Mouse (Mus musculus): ENCODE measurements around the gene Drg1.

Gene Drg1

DNA sequence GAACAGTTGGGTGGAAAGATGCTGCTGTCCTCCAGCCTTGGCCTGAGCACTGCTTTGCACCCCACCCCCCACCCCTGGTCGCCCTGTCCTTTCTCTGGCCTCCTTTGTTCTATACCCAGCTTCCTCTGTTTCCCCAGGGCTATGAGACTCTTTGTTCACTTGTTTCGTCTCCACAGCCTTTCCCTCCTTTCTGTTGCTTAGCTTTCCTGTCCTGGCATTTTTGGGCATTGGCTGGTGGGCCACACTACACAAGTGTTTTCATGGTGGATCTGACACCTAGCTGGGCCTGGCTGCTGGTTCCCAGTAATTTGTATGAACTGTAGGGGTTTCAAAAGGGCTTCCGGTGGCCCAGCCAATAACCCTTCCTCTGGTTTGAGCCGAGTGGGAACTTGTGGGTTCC, 27.1 kb upstream of the Drg1 start:
- POLR2A ChIA-PET = interaction anchor here (0.5 to 26.9 kb wide), 65 partner anchors 8 to 1680 kb away, joined by 3 to 556 read pairs (median 5); partner anchors contain the start of genes Drg1 (in 4 of the 4), Eif4enif1 (in 2 of the 4), Morc2a (in 2 of the 4) and Pik3ip1 (in 2 of the 4)
- CTCF ChIA-PET = interaction anchor here (0.5 to 3.6 kb wide), 14 partner anchors 10 to 160 kb away, joined by 3 to 14 read pairs (median 4); partner anchors contain the start of gene Drg1 (in 1 of the 4)

GRCm38 (mm10) chr11:3292711-3293249, 26.6 kb upstream of the Drg1 start:
- CTCF ChIA-PET = interaction anchor here (0.5 to 3.6 kb wide), 16 partner anchors 10 to 161 kb away, joined by 3 to 14 read pairs (median 4); partner anchors contain the start of gene Drg1 (in 1 of the 4)
- POLR2A ChIA-PET = interaction anchor here (0.6 to 26.9 kb wide), 79 partner anchors 9 to 1681 kb away, joined by 3 to 556 read pairs (median 5); partner anchors contain the start of genes Drg1 (in 4 of the 4), Morc2a (in 3 of the 4), Eif4enif1 (in 2 of the 4) and Pik3ip1 (in 2 of the 4)

- POLR2A ChIA-PET = interaction anchor here (0.6 to 26.9 kb wide), 61 partner anchors 9 to 357 kb away, joined by 3 to 556 read pairs (median 8); partner anchors contain the start of genes Drg1 (in 4 of the 4), Morc2a (in 3 of the 4), Eif4enif1 (in 1 of the 4) and Pik3ip1 (in 1 of the 4)
- CTCF ChIA-PET = interaction anchor here in 2 of 4 experiments (0.9 to 3.6 kb wide), 8 partner anchors 22 to 61 kb away, joined by 3 to 14 read pairs (median 4); partner anchors contain the start of gene Drg1 (in 1 of the 2)
These were observed 25.8 kb upstream of the Drg1 start for GRCm38 (mm10) chr11:3292062-3292421.

- ChIA-PET CTCF (interaction anchor here in 2 of 4 experiments (0.5 to 3.6 kb wide), 11 partner anchors 11 to 167 kb away, joined by 3 to 14 read pairs (median 5); partner anchors contain the start of gene Drg1 (in 2 of the 2)), POLR2A (interaction anchor here (0.6 to 26.9 kb wide), 52 partner anchors 10 to 357 kb away, joined by 3 to 556 read pairs (median 8); partner anchors contain the start of genes Drg1 (in 4 of the 4), Eif4enif1 (in 2 of the 4), Morc2a (in 2 of the 4) and Pik3ip1 (in 1 of the 4))
These were observed 25.3 kb upstream of the Drg1 start for GRCm38 (mm10) chr11:3291311-3292061.

DNA sequence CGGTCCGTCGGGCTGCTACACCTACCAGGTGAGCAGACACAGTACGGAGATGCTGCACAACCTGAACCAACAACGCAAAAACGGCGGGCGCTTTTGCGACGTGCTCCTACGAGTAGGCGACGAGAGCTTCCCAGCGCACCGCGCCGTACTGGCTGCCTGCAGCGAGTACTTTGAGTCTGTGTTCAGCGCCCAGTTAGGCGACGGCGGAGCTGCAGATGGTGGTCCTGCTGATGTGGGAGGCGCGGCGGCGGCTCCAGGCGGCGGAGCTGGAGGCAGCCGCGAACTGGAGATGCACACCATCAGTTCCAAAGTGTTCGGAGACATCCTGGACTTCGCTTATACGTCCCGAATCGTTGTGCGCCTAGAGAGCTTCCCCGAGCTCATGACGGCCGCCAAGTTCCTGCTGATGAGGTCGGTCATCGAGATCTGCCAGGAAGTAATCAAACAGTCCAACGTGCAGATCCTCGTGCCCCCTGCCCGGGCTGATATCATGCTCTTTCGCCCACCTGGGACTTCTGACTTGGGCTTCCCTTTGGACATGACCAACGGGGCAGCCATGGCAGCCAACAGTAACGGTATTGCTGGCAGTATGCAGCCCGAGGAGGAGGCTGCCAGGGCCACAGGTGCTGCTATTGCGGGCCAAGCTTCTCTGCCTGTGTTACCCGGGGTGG, 24.6 kb upstream of the Drg1 start:
- POLR2A ChIA-PET = interaction anchor here (0.7 to 26.9 kb wide), 35 partner anchors 11 to 358 kb away, joined by 3 to 556 read pairs (median 9); partner anchors contain the start of genes Drg1 (in 4 of the 4), Morc2a (in 2 of the 4), Rnf185 (in 2 of the 4) and Eif4enif1 (in 1 of the 4)
- CTCF ChIA-PET = interaction anchor here in 2 of 4 experiments (0.5 to 3.6 kb wide), 12 partner anchors 12 to 166 kb away, joined by 3 to 14 read pairs (median 3); partner anchors contain the start of gene Drg1 (in 1 of the 2)

DNA sequence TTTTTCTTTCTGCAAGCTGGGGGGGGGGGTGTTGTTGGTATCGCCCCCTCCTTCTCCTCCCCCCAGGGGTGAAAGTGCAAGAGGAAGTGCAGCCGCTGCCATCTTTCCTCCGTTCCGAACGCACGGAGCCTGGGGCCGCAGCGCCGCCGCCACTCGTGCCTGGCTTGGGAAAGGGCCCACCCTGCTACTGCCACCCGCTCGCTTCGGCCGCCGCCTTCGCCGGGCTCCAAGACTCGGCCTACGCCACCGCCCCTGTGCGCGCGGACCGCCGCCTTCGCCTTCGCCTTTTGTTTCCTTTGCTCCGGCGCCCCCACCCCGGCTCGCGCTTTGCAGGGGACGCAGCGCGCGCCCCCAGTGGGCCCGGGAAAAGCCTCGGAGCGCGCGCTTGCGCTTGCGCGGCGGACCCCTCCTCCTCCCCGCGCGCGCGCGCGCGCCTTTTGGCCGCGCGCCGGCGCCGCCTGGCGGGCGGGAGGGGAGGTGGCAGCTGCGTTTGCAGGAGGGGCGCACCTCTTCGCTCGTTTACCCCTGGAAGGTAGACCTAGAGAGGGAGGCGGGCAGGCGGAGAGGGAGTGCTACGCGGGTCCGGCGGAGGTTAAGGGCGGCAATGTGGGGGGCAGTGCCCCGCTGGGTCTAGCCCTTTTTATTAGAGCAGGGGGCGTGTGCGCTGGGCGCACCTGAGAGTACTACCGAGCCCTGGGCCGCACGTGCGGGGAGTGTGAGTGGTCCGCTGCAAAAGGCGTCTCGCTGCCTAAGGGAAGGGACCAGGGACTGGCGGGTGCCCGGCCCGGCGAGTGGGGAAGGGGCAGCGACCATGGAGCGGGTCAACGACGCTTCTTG, 23.8 kb upstream of the Drg1 start:
- CTCF ChIA-PET = interaction anchor here in 3 of 4 experiments (0.6 to 3.6 kb wide), 21 partner anchors 11 to 166 kb away, joined by 3 to 18 read pairs (median 4); partner anchors contain the start of gene Drg1 (in 2 of the 3)
- POLR2A ChIA-PET = interaction anchor here (0.6 to 26.9 kb wide), 75 partner anchors 11 to 674 kb away, joined by 3 to 556 read pairs (median 5); partner anchors contain the start of genes Drg1 (in 4 of the 4), Rnf185 (in 3 of the 4), Sfi1 (in 3 of the 4) and Eif4enif1 (in 2 of the 4)

GRCm38 (mm10) chr11:3289302-3289802, 23.1 kb upstream of the Drg1 start:
- POLR2A ChIA-PET = interaction anchor here (0.6 to 26.9 kb wide), 73 partner anchors 10 to 1800 kb away, joined by 3 to 556 read pairs (median 5); partner anchors contain the start of genes Drg1 (in 4 of the 4), Rnf185 (in 3 of the 4), Sfi1 (in 3 of the 4) and Eif4enif1 (in 2 of the 4)
- CTCF ChIA-PET = interaction anchor here in 3 of 4 experiments (0.5 to 2.2 kb wide), 18 partner anchors 20 to 165 kb away, joined by 3 to 18 read pairs (median 4); partner anchors contain the start of gene Drg1 (in 2 of the 3)

DNA sequence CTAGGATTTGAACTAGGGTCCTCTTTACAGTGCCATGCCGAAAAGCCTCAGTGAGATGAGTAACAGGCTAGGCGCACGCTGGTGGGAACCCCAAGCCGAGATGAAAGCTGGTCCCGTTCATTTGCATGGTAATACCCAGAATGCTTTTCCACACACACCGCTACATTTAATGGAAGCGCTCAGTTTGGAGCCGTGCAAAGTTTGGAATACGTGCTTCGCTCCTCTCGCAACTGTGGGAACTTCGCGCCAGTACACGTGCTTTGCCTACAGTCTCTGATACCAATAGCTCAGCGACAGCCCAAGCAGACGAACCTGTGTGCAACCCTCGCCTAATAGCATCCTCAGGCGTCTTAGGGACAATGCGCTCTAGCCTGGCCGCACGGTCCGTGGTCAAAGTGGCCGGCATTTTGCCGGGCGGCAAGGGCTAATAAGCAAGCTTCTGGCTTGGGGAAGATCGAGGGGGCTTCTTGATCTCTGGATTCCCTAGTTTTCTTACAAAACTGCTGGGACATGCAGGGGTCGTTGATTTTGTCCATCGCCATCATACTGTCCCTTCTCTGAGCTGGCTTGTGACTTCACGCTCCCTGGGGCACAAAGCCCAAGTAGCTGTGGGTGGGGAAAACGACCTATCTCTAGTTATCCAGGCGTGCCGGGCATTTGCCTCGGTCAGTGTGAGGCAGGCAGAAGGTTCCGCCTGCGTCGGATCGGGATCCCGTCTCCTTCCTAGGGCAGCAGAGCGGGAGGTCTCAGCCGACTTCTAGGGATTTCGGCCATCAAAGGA, 22.5 kb upstream of the Drg1 start, which contains the start of gene Patz1:
Gene Patz1, plus strand, starts transcription at position 354 of the 781 bp plus-strand sequence.
- ChIA-PET POLR2A (interaction anchor here (0.6 to 26.9 kb wide), 64 partner anchors 10 to 1800 kb away, joined by 3 to 556 read pairs (median 5); partner anchors contain the start of genes Drg1 (in 4 of the 4), Sfi1 (in 3 of the 4), Eif4enif1 (in 2 of the 4) and Morc2a (in 2 of the 4)), CTCF (interaction anchor here (0.5 to 1.9 kb wide), 13 partner anchors 19 to 584 kb away, joined by 3 to 13 read pairs (median 4); partner anchors contain the start of gene Drg1 (in 1 of the 4))

DNA sequence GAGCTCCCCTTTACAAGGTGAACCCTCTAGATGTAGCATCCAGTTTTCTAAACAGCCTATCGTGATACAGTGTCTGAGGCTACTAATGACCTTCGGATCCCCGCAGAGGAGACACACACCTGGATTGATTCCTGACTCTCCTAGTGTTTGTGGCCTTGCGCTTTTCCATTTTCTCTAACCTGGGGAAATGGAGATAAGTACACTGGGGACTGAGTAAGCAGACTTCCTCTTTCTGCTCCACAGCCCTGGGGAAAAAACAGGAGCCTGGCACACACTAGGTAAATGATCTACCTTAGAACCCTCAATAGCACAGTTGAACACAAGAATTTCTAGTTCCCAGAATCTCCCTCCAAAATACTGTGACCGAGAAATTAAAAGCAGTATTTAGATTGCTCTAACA, 21.7 kb upstream of the Drg1 start:
- POLR2A ChIA-PET = interaction anchor here (0.7 to 26.9 kb wide), 29 partner anchors 9 to 361 kb away, joined by 3 to 556 read pairs (median 8); partner anchors contain the start of genes Drg1 (in 4 of the 4), Sfi1 (in 2 of the 4), Eif4enif1 (in 1 of the 4) and Morc2a (in 1 of the 4)

DNA sequence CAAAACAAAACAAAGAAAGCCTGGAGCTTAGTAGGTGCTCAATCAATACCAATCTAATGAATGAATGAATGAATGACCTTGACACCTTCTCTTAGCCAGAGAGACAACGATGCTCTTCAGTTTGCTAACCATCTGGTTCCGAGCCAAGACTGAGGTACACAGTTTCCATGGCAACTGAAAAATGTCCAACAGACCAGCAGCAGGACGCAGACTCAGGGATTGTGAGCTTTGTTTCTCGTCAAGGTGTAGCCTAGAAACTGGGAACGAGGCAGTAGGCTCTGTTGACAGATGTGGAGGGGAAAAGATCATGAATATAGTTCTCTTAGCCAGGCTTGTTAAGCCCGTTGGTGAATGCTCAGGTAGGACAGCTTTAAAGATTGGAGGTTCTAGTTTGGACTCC, 20.9 kb upstream of the Drg1 start:
- ChIA-PET CTCF (interaction anchor here in 3 of 4 experiments (0.6 to 1.0 kb wide), 3 partner anchors 21 to 101 kb away, joined by 3 read pairs; partner anchors contain the start of gene Drg1 (in 1 of the 3)), POLR2A (interaction anchor here (0.7 to 26.9 kb wide), 17 partner anchors 8 to 362 kb away, joined by 3 to 556 read pairs (median 4); partner anchors contain the start of genes Drg1 (in 4 of the 4), Eif4enif1 (in 1 of the 4) and Morc2a (in 1 of the 4))

More for the DNA sequence above, 21.7 kb upstream of the Drg1 start:
- CTCF ChIA-PET = interaction anchor here in 2 of 4 experiments (0.8 to 1.0 kb wide), 2 partner anchors 41 to 100 kb away, joined by 3 read pairs; no protein-coding TSS in a partner anchor

- POLR2A ChIA-PET = interaction anchor here in 2 of 4 experiments (1.6 to 26.9 kb wide), 4 partner anchors 18 to 28 kb away, joined by 3 to 556 read pairs (median 446); partner anchors contain the start of gene Drg1 (in 2 of the 2)
- CTCF ChIA-PET = no interaction called here
These were observed 19.7 kb upstream of the Drg1 start for GRCm38 (mm10) chr11:3285940-3286339.

GRCm38 (mm10) chr11:3283645-3284044, 17.4 kb upstream of the Drg1 start:
- ChIA-PET CTCF (no interaction called here), POLR2A (interaction anchor here in 3 of 4 experiments (0.9 to 26.9 kb wide), 7 partner anchors 12 to 34 kb away, joined by 3 to 556 read pairs (median 7); partner anchors contain the start of gene Drg1 (in 3 of the 3))

DNA sequence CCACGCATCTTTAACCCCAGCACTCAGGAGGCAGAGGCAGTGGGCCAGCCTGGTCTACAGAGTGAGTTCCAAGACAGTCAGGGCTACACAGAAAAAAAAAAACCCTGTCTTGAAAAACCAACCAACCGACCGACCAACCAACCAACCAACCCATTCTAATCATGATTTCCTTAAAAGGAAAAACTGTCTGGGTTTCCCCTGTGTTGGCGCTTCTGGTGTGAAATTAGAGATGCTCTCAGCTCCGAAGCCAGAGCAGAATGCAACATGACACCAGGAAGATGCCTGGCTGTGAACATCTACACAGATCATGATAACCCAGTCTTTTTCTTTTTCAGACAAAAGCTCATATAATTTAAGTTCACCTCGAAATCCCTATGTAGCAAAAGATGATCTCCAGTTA, 16.7 kb upstream of the Drg1 start:
- POLR2A ChIA-PET = interaction anchor here in 3 of 4 experiments (0.9 to 26.9 kb wide), 7 partner anchors 10 to 27 kb away, joined by 3 to 556 read pairs (median 7); partner anchors contain the start of gene Drg1 (in 3 of the 3)
- CTCF ChIA-PET = no interaction called here

GRCm38 (mm10) chr11:3279729-3280128, 13.5 kb upstream of the Drg1 start:
- CTCF ChIA-PET = interaction anchor here in 1 of 4 experiments (1.4 kb wide), 1 partner anchor 11 kb away, joined by 5 read pairs; no protein-coding TSS in a partner anchor
- POLR2A ChIA-PET = interaction anchor here in 3 of 4 experiments (0.8 to 26.0 kb wide), 6 partner anchors 9 to 14 kb away, joined by 3 to 556 read pairs (median 12); partner anchors contain the start of genes Drg1 (in 3 of the 3) and Patz1 (in 1 of the 3)

All from embryonic stem cell, embryonic (primary cell).